Mouse (Mus musculus) midbrain, embryonic 11.5 days (tissue): ENCODE data around the gene Atp1a3. TPM values are rescaled to one million over a fixed set of nuclear protein-coding genes. Genes with fewer than 3 reads are reported as not detected.
A peak's percentile ranks its signal among the peaks of the same experiment; 100 is the strongest.

Source experiments
- ATAC-seq: fragments of 200-750 bp; cut with Nextera tagmentation; 2 replicates; pipeline ENCODE4 v1.8.0; 2017; ENCODE audit warnings: moderate TSS enrichment, moderate library complexity; ENCODE audit not compliant: low FRiP score
- DNase-seq: peaks from one replicate; pipeline ENCODE4 v3.0.0; 2015; ENCODE audit warnings: low spot score; ENCODE audit errors: missing footprints
- H3K27ac ChIP-seq: fragments of 300-500 bp; sonication (generic); 2 replicates; pipeline ENCODE4 v1.5.1; 2014; ENCODE audit warnings: low read depth, low read length
- H3K27me3 ChIP-seq: fragments of 300-500 bp; sonication (generic); 2 replicates; pipeline ENCODE4 v1.6.1; 2014; ENCODE audit warnings: mild to moderate bottlenecking, low read length, moderate library complexity, mixed read lengths; ENCODE audit not compliant: control insufficient read depth, insufficient read depth
- H3K36me3 ChIP-seq: fragments of 300-500 bp; sonication (generic); 2 replicates; pipeline ENCODE4 v1.6.1; 2014; ENCODE audit warnings: mild to moderate bottlenecking, low read length, moderate library complexity, mixed read lengths; ENCODE audit not compliant: control insufficient read depth, insufficient read depth
- H3K4me1 ChIP-seq: fragments of 300-500 bp; sonication (generic); 2 replicates; pipeline ENCODE4 v1.6.1; 2014; ENCODE audit warnings: low read length; ENCODE audit not compliant: control insufficient read depth, insufficient read depth
- H3K4me2 ChIP-seq: fragments of 300-500 bp; sonication (generic); 2 replicates; pipeline ENCODE4 v1.6.1; 2014; ENCODE audit warnings: mild to moderate bottlenecking, moderate library complexity
- H3K4me3 ChIP-seq: fragments of 300-500 bp; sonication (generic); 2 replicates; pipeline ENCODE4 v1.5.1; 2014; ENCODE audit warnings: low read depth, low read length
- H3K9ac ChIP-seq: fragments of 300-500 bp; sonication (generic); 2 replicates; pipeline ENCODE4 v1.6.1; 2014; ENCODE audit warnings: low read length
- H3K9me3 ChIP-seq: fragments of 300-500 bp; sonication (generic); 2 replicates; pipeline ENCODE4 v1.6.1; 2016; ENCODE audit warnings: low read length; ENCODE audit not compliant: control insufficient read depth
- WGBS: fragments of 180-500 bp; shearing (Covaris S2); extraction: QIAGEN DNeasy Blood & Tissue Kit; methylation state at CpG from one replicate; pipeline ENCODE4 v1.1.7; 2014; 5-methylcytosine and 5-hydroxymethylcytosine counted together
- microRNA-seq: library from miRNA; unstranded; fragments of <30 nt; microRNA quantifications from one replicate; pipeline ENCODE4, GENCODE M21; 2017
- polyA plus RNA-seq: library from polyadenylated mRNA; unstranded; fragments of >200 nt; fragmentation: Nextera tagmentation; extraction: Ambion mirVana; gene quantifications from 2 replicates; pipeline ENCODE4 v1.2.1, GENCODE M21; 2014

Gene Atp1a3
- polyA plus RNA-seq, 1 experiment from 2014 or later, result 34.4 TPM

DNA sequence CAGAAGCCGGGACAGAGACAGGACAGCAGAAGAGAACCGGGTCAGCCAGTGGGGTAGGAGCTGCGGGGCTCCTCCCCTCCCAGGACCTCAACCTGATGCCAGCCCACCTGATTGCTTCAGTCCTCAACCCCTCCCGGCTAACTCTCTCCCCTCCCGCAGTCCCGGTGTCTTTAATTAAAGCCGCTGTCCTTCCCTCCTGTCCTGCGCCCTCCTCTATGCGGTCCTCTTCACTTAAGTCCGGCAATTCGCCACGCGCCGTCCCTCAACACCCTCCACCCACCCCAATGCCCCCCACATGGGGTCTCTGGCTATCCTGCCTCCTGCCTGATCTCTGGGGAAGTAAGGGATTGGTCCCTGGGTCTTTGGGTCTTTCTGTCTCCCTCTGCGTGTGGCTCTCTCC, 74.1 kb downstream of the Atp1a3 start:
- no peak overlapping the region for H3K27ac ChIP-seq
- WGBS, result under 1% methylated on average over 15 of the region's 15 CpGs
- peak overlapping the region; percentile 3; the same call in 1 of the 2 replicates for H3K4me2 ChIP-seq
- H3K9ac ChIP-seq, result no peak overlapping the region
- ATAC-seq (no peak), DNase-seq (peak; percentile 91)
- no peak overlapping the region for H3K4me3 ChIP-seq
- peaks cover 16% of the 10 kb centered on the region for H3K4me1 ChIP-seq
- H3K9me3 ChIP-seq, result no peaks in the 10 kb centered on the region
- peaks cover 53% of the 10 kb centered on the region for H3K27me3 ChIP-seq
- no peaks in the 10 kb centered on the region for H3K36me3 ChIP-seq

DNA sequence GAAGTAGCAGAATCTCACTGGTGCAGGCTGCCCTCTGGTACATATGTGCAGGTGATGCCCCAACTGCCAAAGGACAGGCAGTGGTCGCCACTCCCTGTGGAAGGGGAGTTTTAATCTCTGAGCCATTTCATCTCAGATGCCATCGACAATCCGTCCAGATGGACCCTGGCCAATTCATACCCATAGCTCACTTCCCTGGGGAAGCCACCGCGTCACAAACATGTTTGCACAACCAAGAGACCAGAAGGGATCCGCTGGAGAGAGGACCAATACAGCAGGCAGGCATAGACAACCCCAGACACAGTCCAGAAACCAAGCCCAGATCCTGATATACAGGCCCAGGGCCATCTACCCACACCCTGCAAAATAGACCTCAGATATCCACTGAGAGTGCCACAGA, 75.3 kb downstream of the Atp1a3 start:
- Histone ChIP-seq H3K27me3 (peaks cover 52% of the 10 kb centered on the region), H3K4me2 (0 out of 2 replicates have a peak overlapping the region, but pooled peaks have one; percentile 4), H3K27ac (no peak overlapping the region), H3K9ac (no peak overlapping the region), H3K36me3 (0 out of 2 replicates have a peak, but pooled peaks cover 2% of the 10 kb centered on the region), H3K9me3 (no peaks in the 10 kb centered on the region), H3K4me1 (peaks cover 16% of the 10 kb centered on the region), H3K4me3 (no peak overlapping the region)
- DNase-seq (peak; percentile 86), ATAC-seq (no peak)
- 49% methylated on average over 6 of the region's 6 CpGs for WGBS

Small RNA genes lying within 50 kb of the gene (microRNA-seq; reads per million reads assigned to microRNA genes)
- not detected for gene Mir7046
- gene Mir7047, result not detected

Other genes starting within 250 kb of the Atp1a3 start
- not detected in 2 replicates for gene Cd177, start 245.6 kb downstream of the Atp1a3 start, polyA plus RNA-seq
- not detected in 2 replicates for gene Ceacam10, start 228.8 kb downstream of the Atp1a3 start, polyA plus RNA-seq
- gene Gm9844, start 143.7 kb downstream of the Atp1a3 start, polyA plus RNA-seq, result 19.9 and 20.6 TPM in 2 replicates
- not detected in 2 replicates for gene Lypd4, start 136.0 kb downstream of the Atp1a3 start, polyA plus RNA-seq
- not detected in 2 replicates for gene Dmrtc2, start 135.9 kb downstream of the Atp1a3 start, polyA plus RNA-seq
- 1,753 and 1,929 TPM in 2 replicates for gene Rps19, start 121.6 kb downstream of the Atp1a3 start, polyA plus RNA-seq
- gene Cd79a, start 108.6 kb downstream of the Atp1a3 start, polyA plus RNA-seq, result 0.12 and 0.14 TPM in 2 replicates
- 37.7 and 38.1 TPM in 2 replicates for gene Arhgef1, start 103.0 kb downstream of the Atp1a3 start, polyA plus RNA-seq
- gene Gm4881, start 61.5 kb downstream of the Atp1a3 start, polyA plus RNA-seq, result 2.0 and 2.2 TPM in 2 replicates
- gene Rabac1, start 33.2 kb downstream of the Atp1a3 start, polyA plus RNA-seq, result 108 and 110 TPM in 2 replicates
- 8.7 and 9.3 TPM in 2 replicates for gene Grik5, start 66.4 kb upstream of the Atp1a3 start, polyA plus RNA-seq
- 20.3 and 22.9 TPM in 2 replicates for gene Zfp574, start 66.6 kb upstream of the Atp1a3 start, polyA plus RNA-seq
- gene Pou2f2, start 173.8 kb upstream of the Atp1a3 start, polyA plus RNA-seq, result 26.6 and 31.3 TPM in 2 replicates
- gene Dedd2, start 214.7 kb upstream of the Atp1a3 start, polyA plus RNA-seq, result 6.9 and 7.7 TPM in 2 replicates
- 2.7 and 3.2 TPM in 2 replicates for gene Zfp526, start 215.5 kb upstream of the Atp1a3 start, polyA plus RNA-seq
- 12.8 and 14.6 TPM in 2 replicates for gene Gsk3a, start 231.9 kb upstream of the Atp1a3 start, polyA plus RNA-seq
- gene Erf, start 244.8 kb upstream of the Atp1a3 start, polyA plus RNA-seq, result 11.7 and 13.9 TPM in 2 replicates